Mouse (Mus musculus): ENCODE measurements around the gene Pms2.

DNA sequence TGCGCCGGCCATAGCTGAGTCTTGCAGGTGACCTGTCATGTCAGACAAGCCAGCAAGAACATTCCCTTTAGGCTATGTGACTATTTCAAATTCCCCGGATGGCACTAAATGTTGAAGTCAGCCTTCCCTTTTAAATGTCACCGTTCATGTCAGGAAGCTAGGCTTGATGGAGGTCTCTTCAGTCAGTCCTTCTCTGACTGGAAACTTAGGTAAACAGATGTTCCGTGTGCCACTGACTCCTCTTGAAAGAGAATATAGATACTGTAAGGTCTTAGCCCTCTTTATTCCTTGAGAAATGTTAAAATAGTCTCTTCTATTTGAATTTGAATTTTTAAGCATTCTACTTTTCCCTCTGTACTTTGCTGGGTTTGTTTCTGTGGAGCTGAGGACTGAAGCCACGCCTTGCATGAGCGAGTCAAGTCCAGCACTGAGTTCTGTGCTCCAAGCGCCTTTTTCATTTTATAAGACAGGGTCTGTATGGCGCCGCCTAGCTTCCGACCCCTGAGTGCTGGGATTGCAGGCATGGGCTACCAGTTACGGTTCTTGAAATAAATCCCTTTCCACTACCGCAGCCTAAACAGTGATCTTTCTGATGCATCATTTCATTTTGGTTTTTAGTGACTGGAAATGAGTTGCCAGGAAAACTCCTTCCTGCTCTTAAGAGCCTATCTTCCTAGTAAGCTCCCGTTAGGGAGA, 12.0 kb upstream of the Pms2 start, which contains the start of gene Ankrd61:
- no peak for TF ChIP-seq MYOG (IDR thresholded peaks at IDR 0.05; ENCODE audit: control insufficient read depth in 1 of 3, insufficient read depth in 1 of 3, insufficient read length in 2 of 3, low read depth in 2 of 3)
- TF ChIP-seq MAX (IDR thresholded peaks at IDR 0.05; ENCODE audit: low read depth): no peak
- no peak for TF ChIP-seq POLR2A (IDR thresholded peaks at IDR 0.05; ENCODE audit: insufficient read length, low read depth)
- no peak for TF ChIP-seq E2F4 (IDR thresholded peaks at IDR 0.05; ENCODE audit: insufficient read depth)
- TF ChIP-seq MYOD1 (IDR thresholded peaks at IDR 0.05; ENCODE audit: control insufficient read depth in 1 of 3, insufficient read length in 2 of 3, low read depth in 2 of 3): no peak
- no peak for TF ChIP-seq SRF (IDR thresholded peaks at IDR 0.05; ENCODE audit: control insufficient read depth, insufficient read length, low read depth)
- no peak for TF ChIP-seq USF1 (IDR thresholded peaks at IDR 0.05; ENCODE audit: low read depth)
- no peak for TF ChIP-seq TCF12 (IDR thresholded peaks at IDR 0.05; ENCODE audit: insufficient read depth, poor library complexity, severe bottlenecking)
- TF ChIP-seq TCF3 (IDR thresholded peaks at IDR 0.05; ENCODE audit: insufficient read length, low read depth): no peak
- no peak for TF ChIP-seq POLR2AphosphoS2 (IDR thresholded peaks at IDR 0.05; ENCODE audit: insufficient read length, low read depth)
- no peak for TF ChIP-seq CEBPB (IDR thresholded peaks at IDR 0.05; ENCODE audit: insufficient read depth, poor library complexity, severe bottlenecking)
